ENCODE assay signal across 19 mouse cellular contexts in the genomic region with DNA sequence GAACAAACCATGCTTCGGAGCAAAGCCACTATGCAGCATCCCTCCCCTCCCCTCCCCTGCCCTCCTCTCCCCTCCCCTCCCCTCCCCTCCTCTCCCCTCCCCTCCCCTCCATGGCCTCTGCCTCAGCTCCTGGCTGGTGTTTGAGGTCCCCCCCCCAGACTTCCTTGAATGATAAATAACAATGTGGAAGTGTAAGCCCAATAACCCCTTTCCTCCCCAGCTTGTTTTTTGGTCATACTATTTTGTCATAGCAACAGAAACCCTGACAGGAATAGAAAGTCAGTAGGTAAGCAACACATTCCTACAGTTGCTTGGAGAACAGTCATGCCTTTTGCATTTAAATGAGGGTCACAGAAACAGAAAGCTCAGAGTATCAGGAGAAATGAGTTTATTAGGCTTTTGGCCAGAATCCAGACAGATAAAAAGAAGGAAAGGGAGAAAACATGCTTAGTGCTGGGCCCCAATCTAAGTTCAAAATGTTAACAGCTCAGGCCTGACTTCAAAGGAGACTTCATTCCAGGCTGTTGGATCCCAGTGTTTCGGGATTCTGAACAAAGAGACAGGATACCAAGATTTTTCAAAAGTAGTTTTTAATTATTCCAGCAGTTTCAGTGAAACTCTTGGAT. TPM values are rescaled to one million over a fixed set of nuclear protein-coding genes. Genes with fewer than 3 reads are reported as not detected.
A peak's percentile ranks its signal among the peaks of the same experiment; 100 is the strongest.
DNase-seq lines count a peak whose midpoint lies in the region; ATAC-seq and TF ChIP-seq lines count a peak whose summit lies in the region.
"Had no signal": no experiment of that assay in that cellular context is flagged by ENCODE, and none has a peak within 500 bp of the region (broad histone marks: within the 10 kb centered on the region; RNA-seq: fewer than 3 reads in every experiment).

No protein-coding gene starts in this region.

- no peak overlapping the region for H3K4me3 ChIP-seq in hindbrain, embryonic 15.5 days
- H3K4me3 ChIP-seq in hindbrain, embryonic 16.5 days (ENCODE audit: low read length), result no peak overlapping the region
- no peak overlapping the region for H3K4me3 ChIP-seq in midbrain, postnatal 0 days (ENCODE audit: low read depth, low read length)
- H3K4me3 ChIP-seq in midbrain, embryonic 11.5 days (ENCODE audit: low read depth, low read length), result no peak overlapping the region
- H3K4me3 ChIP-seq in small intestine, adult 2 months (ENCODE audit: low read depth, low read length), result no peak overlapping the region
- H3K4me3 ChIP-seq: embryonic facial prominence, embryonic 15.5 days; intestine, embryonic 15.5 days; midbrain, embryonic 12.5 days; neural tube, embryonic 13.5 days had no signal

- no peak overlapping the region for H3K9ac ChIP-seq in hindbrain, embryonic 15.5 days
- H3K9ac ChIP-seq in hindbrain, embryonic 16.5 days (ENCODE audit: low read depth, low read length), result no peak overlapping the region
- no peak overlapping the region for H3K9ac ChIP-seq in midbrain, postnatal 0 days (replicated peaks; ENCODE audit: low read length, poor library complexity, severe bottlenecking)
- H3K9ac ChIP-seq in midbrain, embryonic 11.5 days (ENCODE audit: low read length), result no peak overlapping the region
- H3K9ac ChIP-seq: embryonic facial prominence, embryonic 15.5 days; forebrain, postnatal 0 days; intestine, embryonic 15.5 days; midbrain, embryonic 12.5 days; neural tube, embryonic 13.5 days had no signal

- peak; percentile 51 for DNase-seq in midbrain, postnatal 0 days (ENCODE audit: low spot score)
- no peak for DNase-seq in midbrain, embryonic 11.5 days (ENCODE audit: low spot score, missing footprints)
- peak; percentile 20 for DNase-seq in c-Kit-positive CD71-positive TER-119-negative erythroid progenitor cells, embryonic 14.5 days (ENCODE audit: low read depth)
- DNase-seq in spleen, postnatal 4 days (ENCODE audit: low spot score in 2 of 2), result no peak
- no peak for DNase-seq in embryo, embryonic 10.5 days (ENCODE audit: low spot score)
- DNase-seq: cerebellum, postnatal 36 days; forebrain, postnatal 0 days; layer of hippocampus, postnatal 36 days; lung, adult 2 months; right cerebral cortex, adult 18-20 months; thymus, adult 2 months had no signal

- no peak for TF ChIP-seq POLR2A in small intestine, adult 2 months (IDR thresholded peaks at IDR 0.05; ENCODE audit: low read depth, low read length)

- H3K4me1 ChIP-seq in hindbrain, embryonic 15.5 days (replicated peaks), result peaks cover 19% of the 10 kb centered on the region
- peaks cover 17% of the 10 kb centered on the region for H3K4me1 ChIP-seq in hindbrain, embryonic 16.5 days (ENCODE audit: control insufficient read depth, insufficient read depth, low read depth, low read length)
- H3K4me1 ChIP-seq in midbrain, postnatal 0 days (ENCODE audit: insufficient read depth, low read length), result peaks cover 7% of the 10 kb centered on the region
- H3K4me1 ChIP-seq in midbrain, embryonic 11.5 days (ENCODE audit: control insufficient read depth, insufficient read depth, low read length), result peaks cover 8% of the 10 kb centered on the region
- peaks cover 13% of the 10 kb centered on the region for H3K4me1 ChIP-seq in small intestine, adult 2 months (ENCODE audit: control insufficient read depth, insufficient read depth, insufficient read length, low read length)

- no peaks in the 10 kb centered on the region for H3K27me3 ChIP-seq in hindbrain, embryonic 15.5 days
- H3K27me3 ChIP-seq in hindbrain, embryonic 16.5 days (replicated peaks; ENCODE audit: control insufficient read depth, insufficient read depth, low read length), result no peaks in the 10 kb centered on the region
- H3K27me3 ChIP-seq in midbrain, postnatal 0 days (ENCODE audit: insufficient read depth, low read length), result no peaks in the 10 kb centered on the region
- no peaks in the 10 kb centered on the region for H3K27me3 ChIP-seq in midbrain, embryonic 11.5 days (ENCODE audit: control insufficient read depth, insufficient read depth, low read length)
- no peaks in the 10 kb centered on the region for H3K27me3 ChIP-seq in small intestine, adult 2 months (ENCODE audit: control insufficient read depth, insufficient read depth, low read length)
- H3K27me3 ChIP-seq: embryonic facial prominence, embryonic 15.5 days; intestine, embryonic 15.5 days; neural tube, embryonic 13.5 days had no signal

- H3K36me3 ChIP-seq in hindbrain, embryonic 15.5 days, result no peaks in the 10 kb centered on the region
- H3K36me3 ChIP-seq in hindbrain, embryonic 16.5 days (ENCODE audit: control insufficient read depth, insufficient read depth, low read length), result no peaks in the 10 kb centered on the region
- peaks cover 3% of the 10 kb centered on the region; the same call in 1 of the 2 replicates for H3K36me3 ChIP-seq in midbrain, postnatal 0 days (ENCODE audit: insufficient read depth, low read length)
- H3K36me3 ChIP-seq in midbrain, embryonic 11.5 days (ENCODE audit: control insufficient read depth, insufficient read depth, low read length), result no peaks in the 10 kb centered on the region
- no peaks in the 10 kb centered on the region for H3K36me3 ChIP-seq in small intestine, adult 2 months (ENCODE audit: control insufficient read depth, insufficient read depth, low read length)
- H3K36me3 ChIP-seq: embryonic facial prominence, embryonic 15.5 days; intestine, embryonic 15.5 days; midbrain, embryonic 12.5 days had no signal

- no peaks in the 10 kb centered on the region for H3K9me3 ChIP-seq in hindbrain, embryonic 15.5 days
- no peaks in the 10 kb centered on the region for H3K9me3 ChIP-seq in hindbrain, embryonic 16.5 days (ENCODE audit: control insufficient read depth, low read length)
- no peaks in the 10 kb centered on the region for H3K9me3 ChIP-seq in midbrain, postnatal 0 days (ENCODE audit: low read length)
- no peaks in the 10 kb centered on the region for H3K9me3 ChIP-seq in midbrain, embryonic 11.5 days (ENCODE audit: control insufficient read depth, low read length)
- H3K9me3 ChIP-seq: embryonic facial prominence, embryonic 15.5 days; intestine, embryonic 15.5 days; midbrain, embryonic 12.5 days; neural tube, embryonic 13.5 days had no signal

- WGBS in hindbrain, embryonic 15.5 days, result 32% methylated on average over 2 of the region's 2 CpGs
- 30% methylated on average over 2 of the region's 2 CpGs for WGBS in hindbrain, embryonic 16.5 days
- WGBS in midbrain, postnatal 0 days, result 26% methylated on average over 2 of the region's 2 CpGs
- WGBS in midbrain, embryonic 11.5 days, result 64% methylated on average over 2 of the region's 2 CpGs
- 23% methylated on average over 2 of the region's 2 CpGs for WGBS in small intestine, adult 2 months

- H3K27ac ChIP-seq in hindbrain, embryonic 15.5 days (replicated peaks), result 0 out of 2 replicates have a peak overlapping the region, but pooled peaks have one; percentile 38
- no peak overlapping the region for H3K27ac ChIP-seq in hindbrain, embryonic 16.5 days (ENCODE audit: low read depth, low read length)
- H3K27ac ChIP-seq in midbrain, postnatal 0 days (ENCODE audit: low read depth, low read length), result no peak overlapping the region
- no peak overlapping the region for H3K27ac ChIP-seq in midbrain, embryonic 11.5 days (ENCODE audit: low read depth, low read length)
- H3K27ac ChIP-seq in small intestine, adult 2 months (ENCODE audit: insufficient read depth, low read depth, low read length), result peak overlapping the region; percentile 12; the same call in 1 of the 2 replicates
- H3K27ac ChIP-seq: embryonic facial prominence, embryonic 15.5 days; intestine, embryonic 15.5 days; midbrain, embryonic 12.5 days had no signal

- no peak for TF ChIP-seq CTCF in midbrain, postnatal 0 days (IDR thresholded peaks at IDR 0.05)
- no peak for TF ChIP-seq CTCF in small intestine, adult 2 months (IDR thresholded peaks at IDR 0.05; ENCODE audit: extremely low read depth, insufficient read length, insufficient replicate concordance, low read depth, low read length)

- ATAC-seq in hindbrain, embryonic 15.5 days (ENCODE audit: low FRiP score, low read depth), result no peak
- no peak for ATAC-seq in hindbrain, embryonic 16.5 days
- ATAC-seq in midbrain, postnatal 0 days (ENCODE audit: low FRiP score), result no peak
- ATAC-seq in midbrain, embryonic 11.5 days (ENCODE audit: low FRiP score), result no peak
- ATAC-seq: forebrain, postnatal 0 days; intestine, embryonic 15.5 days had no signal

- H3K4me2 ChIP-seq in hindbrain, embryonic 15.5 days, result no peak overlapping the region
- no peak overlapping the region for H3K4me2 ChIP-seq in hindbrain, embryonic 16.5 days (ENCODE audit: low read length)
- no peak overlapping the region for H3K4me2 ChIP-seq in midbrain, postnatal 0 days (ENCODE audit: low read depth, low read length, poor library complexity, severe bottlenecking)
- no peak overlapping the region for H3K4me2 ChIP-seq in midbrain, embryonic 11.5 days
- H3K4me2 ChIP-seq: embryonic facial prominence, embryonic 15.5 days; intestine, embryonic 15.5 days; midbrain, embryonic 12.5 days; neural tube, embryonic 13.5 days had no signal

RNA-seq across cellular contexts. Expression of gene Iba57, which starts 2.2 kb away (rescaled TPM):
- 7.1 and 7.5 TPM in 2 replicates for polyA plus RNA-seq in hindbrain, embryonic 15.5 days (2015; fragmentation: Nextera tagmentation; extraction: Ambion mirVana)
- 7.3 and 7.8 TPM in 2 replicates for polyA plus RNA-seq in hindbrain, embryonic 16.5 days (2015; fragmentation: Nextera tagmentation; extraction: Ambion mirVana)
- total RNA-seq in midbrain, postnatal 0 days (2014; rRNA removed), result 8.1 and 14.3 TPM in 2 replicates
- 9.2 and 10.4 TPM in 2 replicates for polyA plus RNA-seq in midbrain, postnatal 0 days (2015; fragmentation: Nextera tagmentation; extraction: Ambion mirVana)
- polyA plus RNA-seq in midbrain, embryonic 11.5 days (2014; fragmentation: Nextera tagmentation; extraction: Ambion mirVana), result 2.1 and 3.5 TPM in 2 replicates
- polyA plus RNA-seq in small intestine, adult 2 months (2012; rRNA removed), result 4.9 and 8.0 TPM in 2 replicates

RNA-seq across cellular contexts. Expression of gene Gjc2, which starts 17.3 kb away (rescaled TPM):
- polyA plus RNA-seq in hindbrain, embryonic 15.5 days (2015; fragmentation: Nextera tagmentation; extraction: Ambion mirVana), result 0.30 and 0.39 TPM in 2 replicates
- polyA plus RNA-seq in hindbrain, embryonic 16.5 days (2015; fragmentation: Nextera tagmentation; extraction: Ambion mirVana), result 0.20 and 0.22 TPM in 2 replicates
- total RNA-seq in midbrain, postnatal 0 days (2014; rRNA removed), result 0.38 and 0.99 TPM in 2 replicates
- polyA plus RNA-seq in midbrain, postnatal 0 days (2015; fragmentation: Nextera tagmentation; extraction: Ambion mirVana), result 0.27 and 0.44 TPM in 2 replicates
- not detected in 2 replicates for polyA plus RNA-seq in midbrain, embryonic 11.5 days (2014; fragmentation: Nextera tagmentation; extraction: Ambion mirVana)
- polyA plus RNA-seq in small intestine, adult 2 months (2012; rRNA removed), result 4.6 TPM in 2 replicates
- total RNA-seq: granulocyte monocyte progenitor cell, adult 5-6 weeks had no signal

RNA-seq across cellular contexts. Expression of gene Guk1, which starts 26.3 kb away (rescaled TPM):
- polyA plus RNA-seq in hindbrain, embryonic 15.5 days (2015; fragmentation: Nextera tagmentation; extraction: Ambion mirVana), result 245 and 247 TPM in 2 replicates
- 252 and 294 TPM in 2 replicates for polyA plus RNA-seq in hindbrain, embryonic 16.5 days (2015; fragmentation: Nextera tagmentation; extraction: Ambion mirVana)
- total RNA-seq in midbrain, postnatal 0 days (2014; rRNA removed), result 125 and 141 TPM in 2 replicates
- 289 and 314 TPM in 2 replicates for polyA plus RNA-seq in midbrain, postnatal 0 days (2015; fragmentation: Nextera tagmentation; extraction: Ambion mirVana)
- polyA plus RNA-seq in midbrain, embryonic 11.5 days (2014; fragmentation: Nextera tagmentation; extraction: Ambion mirVana), result 92.9 and 96.6 TPM in 2 replicates
- polyA plus RNA-seq in small intestine, adult 2 months (2012; rRNA removed), result 284 and 285 TPM in 2 replicates

RNA-seq across cellular contexts. Expression of gene Obscn, which starts 29.5 kb away (rescaled TPM):
- 0.34 and 0.45 TPM in 2 replicates for polyA plus RNA-seq in hindbrain, embryonic 15.5 days (2015; fragmentation: Nextera tagmentation; extraction: Ambion mirVana)
- 0.48 and 0.71 TPM in 2 replicates for polyA plus RNA-seq in hindbrain, embryonic 16.5 days (2015; fragmentation: Nextera tagmentation; extraction: Ambion mirVana)
- total RNA-seq in midbrain, postnatal 0 days (2014; rRNA removed), result 2.1 and 4.0 TPM in 2 replicates
- 0.38 and 0.39 TPM in 2 replicates for polyA plus RNA-seq in midbrain, postnatal 0 days (2015; fragmentation: Nextera tagmentation; extraction: Ambion mirVana)
- polyA plus RNA-seq in midbrain, embryonic 11.5 days (2014; fragmentation: Nextera tagmentation; extraction: Ambion mirVana), result 0.03 and 0.04 TPM in 2 replicates
- polyA plus RNA-seq in small intestine, adult 2 months (2012; rRNA removed), result 0.57 and 1.2 TPM in 2 replicates
- total RNA-seq: granulocyte monocyte progenitor cell, adult 5-6 weeks had no signal

RNA-seq across cellular contexts. Expression of gene Mrpl55, which starts 36.6 kb away (rescaled TPM):
- polyA plus RNA-seq in hindbrain, embryonic 15.5 days (2015; fragmentation: Nextera tagmentation; extraction: Ambion mirVana), result 93.3 and 103 TPM in 2 replicates
- 92.1 and 95.9 TPM in 2 replicates for polyA plus RNA-seq in hindbrain, embryonic 16.5 days (2015; fragmentation: Nextera tagmentation; extraction: Ambion mirVana)
- total RNA-seq in midbrain, postnatal 0 days (2014; rRNA removed), result 65.0 and 80.6 TPM in 2 replicates
- 104 and 112 TPM in 2 replicates for polyA plus RNA-seq in midbrain, postnatal 0 days (2015; fragmentation: Nextera tagmentation; extraction: Ambion mirVana)
- polyA plus RNA-seq in midbrain, embryonic 11.5 days (2014; fragmentation: Nextera tagmentation; extraction: Ambion mirVana), result 88.7 and 93.3 TPM in 2 replicates
- 32.5 and 36.0 TPM in 2 replicates for polyA plus RNA-seq in small intestine, adult 2 months (2012; rRNA removed)

Comparison
In these comparisons a context has a peak if more than half of its experiments do, and no peak if none do; other contexts are left out.
1. H3K27ac ChIP-seq: peak in hindbrain, embryonic 15.5 days (single experiment) and small intestine, adult 2 months (single experiment); none in hindbrain, embryonic 16.5 days (single experiment), midbrain, postnatal 0 days (single experiment) and midbrain, embryonic 11.5 days (single experiment).
2. DNase-seq: peak in midbrain, postnatal 0 days (single experiment) and c-Kit-positive CD71-positive TER-119-negative erythroid progenitor cells, embryonic 14.5 days (single experiment); none in midbrain, embryonic 11.5 days (single experiment), spleen, postnatal 4 days (0 of 2) and embryo, embryonic 10.5 days (single experiment).